Mouse (Mus musculus) left cerebral cortex, adult 8-10 months (tissue): Measurements from ENCODE around the gene Adamtsl4. TPM values are rescaled to one million over a fixed set of nuclear protein-coding genes. Genes with fewer than 3 reads are reported as not detected.
"Not testable (repeated sequence)": the region's sequence is repeated elsewhere in the genome, so short reads cannot be mapped to it uniquely, and the experiment has no call there.

ENCODE experiments used
- DNase-seq, 2 experiments: peaks; one replicate each; pipeline ENCODE4 v3.0.0; 2022; ENCODE audit warnings: low spot score in 2 of 2
- total RNA-seq, 4 experiments: library from RNA; stranded (reverse); gene quantifications; 2 replicates each; pipeline ENCODE4 v1.2.4; 2022

Gene Adamtsl4
- total RNA-seq, 4 experiments from 2014 or later: 9.4 to 12.9 (median 11.4) TPM

GRCm38 (mm10) chr3:95660788-95661478, 26.8 kb downstream of the Adamtsl4 start:
- DNase-seq: no peak

- DNase-seq: no peak
These were observed 27.8 kb downstream of the Adamtsl4 start for GRCm38 (mm10) chr3:95659948-95660347.

DNA sequence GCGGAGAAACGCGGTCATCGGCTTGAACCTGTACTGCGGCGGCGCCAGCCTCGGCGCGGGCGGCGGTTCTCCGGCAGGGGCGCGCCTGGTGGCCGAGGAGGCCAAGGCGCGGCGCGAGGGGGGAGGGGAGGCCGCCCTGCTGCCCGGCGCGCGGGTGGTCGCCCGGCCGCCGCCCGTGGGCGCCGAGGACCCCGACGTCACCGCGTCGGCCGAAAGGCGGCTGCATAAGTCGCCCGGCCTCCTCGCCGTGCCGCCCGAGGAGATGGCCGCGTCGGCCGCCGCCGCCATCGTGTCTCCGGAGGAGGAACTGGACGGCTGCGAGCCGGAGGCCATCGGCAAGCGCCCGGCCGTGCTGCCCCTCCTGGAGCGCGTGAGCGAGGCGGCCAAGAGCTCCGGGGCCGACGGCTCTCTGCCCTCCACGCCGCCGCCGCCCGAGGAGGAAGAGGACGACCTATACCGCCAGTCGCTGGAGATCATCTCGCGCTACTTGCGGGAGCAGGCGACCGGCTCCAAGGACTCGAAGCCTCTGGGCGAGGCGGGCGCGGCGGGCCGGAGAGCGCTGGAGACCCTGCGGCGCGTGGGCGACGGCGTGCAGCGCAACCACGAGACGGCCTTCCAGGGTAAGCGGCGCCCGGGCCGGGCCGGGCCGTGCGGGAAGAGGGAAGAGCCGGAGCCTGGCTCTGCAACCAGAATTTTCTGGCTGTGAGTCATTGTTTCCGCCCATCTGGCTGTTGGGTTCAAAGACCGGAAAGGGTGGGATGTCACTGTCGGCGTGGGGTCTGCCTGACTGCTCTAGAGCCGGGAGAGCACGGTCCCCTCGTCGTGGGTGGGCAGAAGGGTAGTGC, 28.6 kb downstream of the Adamtsl4 start:
- DNase-seq: peak; percentile 39 to 45

DNA sequence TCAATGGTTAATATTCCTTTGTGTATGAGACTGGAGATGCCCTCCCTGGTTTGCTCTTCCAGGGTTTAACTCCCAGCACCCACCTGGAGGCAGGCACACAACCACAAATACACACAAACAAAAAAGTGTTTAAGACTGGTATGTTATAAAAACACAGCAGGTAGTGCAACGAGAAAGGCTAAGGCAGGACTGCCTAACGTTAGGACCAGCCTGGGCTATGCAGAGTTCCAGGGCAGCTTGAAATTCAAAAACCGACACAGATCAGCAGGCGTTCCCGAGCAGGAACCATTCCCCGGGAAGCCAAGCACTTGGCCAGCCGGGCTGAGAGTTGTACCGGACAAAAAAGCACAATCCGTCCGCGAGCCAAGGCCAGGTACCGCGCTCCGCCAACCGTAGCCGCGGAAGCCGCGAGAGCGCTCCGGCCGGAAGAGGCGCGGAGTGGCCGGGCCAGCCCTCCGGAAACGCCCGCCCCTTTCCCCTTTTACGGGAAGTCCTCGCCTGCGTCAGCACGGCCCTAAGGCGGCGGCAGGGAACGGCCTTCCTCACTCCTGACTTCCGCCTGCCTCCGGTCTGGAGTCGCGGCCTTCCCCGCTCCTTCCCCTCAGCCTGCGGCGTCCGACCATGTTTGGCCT, 29.4 kb downstream of the Adamtsl4 start, which contains the start of gene Mcl1:
Gene Mcl1, plus strand, starts transcription at position 553 of the 632 bp plus-strand sequence.
- DNase-seq: peak; percentile 90 to 94

- no peak for DNase-seq
These were observed 30.0 kb downstream of the Adamtsl4 start for GRCm38 (mm10) chr3:95657711-95658110.

DNA sequence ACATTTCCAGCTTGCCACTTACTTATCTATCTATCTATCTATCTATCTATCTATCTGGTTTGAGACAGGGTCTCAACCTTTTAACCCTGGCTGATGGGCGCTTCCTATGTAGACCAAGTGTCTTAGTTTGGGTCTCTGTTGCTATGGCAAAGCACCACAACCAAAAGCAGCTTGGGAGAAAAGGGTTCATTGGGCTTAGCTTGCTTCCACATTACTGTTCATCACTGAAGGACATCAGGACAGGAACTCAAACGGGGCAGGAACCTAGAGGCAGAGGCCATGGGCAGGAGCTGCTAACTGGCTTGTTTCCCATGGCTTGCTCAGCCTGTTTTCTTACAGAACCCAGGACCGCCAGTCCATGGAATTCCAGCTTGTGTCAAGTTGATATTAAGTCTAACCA, 30.6 kb downstream of the Adamtsl4 start:
- DNase-seq: no peak

DNA sequence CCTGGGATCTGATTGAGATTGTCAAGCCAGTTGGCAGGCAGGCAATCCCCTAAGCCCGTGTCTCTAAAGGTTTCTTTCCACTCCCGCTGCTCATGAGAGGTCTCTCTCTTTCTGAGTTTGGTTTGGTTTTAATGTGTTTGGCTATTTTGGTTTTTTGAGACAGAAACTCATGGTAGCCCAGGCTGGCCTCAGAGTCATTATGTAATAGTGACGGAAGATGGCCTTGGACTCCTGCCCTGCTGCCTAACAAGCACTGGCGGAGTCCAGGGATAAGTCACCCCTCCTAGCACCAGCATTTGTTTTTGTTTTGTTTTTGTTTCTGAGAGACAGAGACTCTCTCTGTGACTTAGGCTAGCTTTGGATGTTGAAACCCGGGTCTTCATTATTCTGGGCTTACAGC, 32.3 kb downstream of the Adamtsl4 start:
- no peak for DNase-seq

- DNase-seq: not testable (repeated sequence)
These were observed 33.3 kb downstream of the Adamtsl4 start for GRCm38 (mm10) chr3:95654371-95654770.

GRCm38 (mm10) chr3:95653473-95654034, 34.2 kb downstream of the Adamtsl4 start:
- no peak for DNase-seq

DNA sequence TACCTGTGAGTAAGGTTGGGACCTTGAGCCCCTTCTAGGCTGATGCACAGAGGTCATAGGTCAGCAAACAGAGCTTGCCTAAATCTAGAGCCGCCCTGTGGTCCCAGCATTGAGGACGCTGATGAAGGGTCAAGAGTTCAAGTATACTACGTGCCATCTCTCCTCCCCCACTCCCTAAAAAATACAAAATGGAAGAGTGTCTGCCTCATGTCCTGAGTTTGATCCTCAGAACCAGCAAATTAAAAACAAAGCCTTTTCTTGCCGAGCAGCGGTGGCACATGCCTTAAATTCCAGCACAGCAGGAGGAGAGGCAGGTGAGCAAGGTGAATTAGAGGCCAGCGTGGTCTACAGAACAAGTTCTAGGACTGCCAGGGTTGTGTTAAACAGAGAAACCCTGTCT, 34.8 kb downstream of the Adamtsl4 start:
- no peak for DNase-seq

GRCm38 (mm10) chr3:95652204-95652811, 35.4 kb downstream of the Adamtsl4 start:
- DNase-seq: no peak

DNA sequence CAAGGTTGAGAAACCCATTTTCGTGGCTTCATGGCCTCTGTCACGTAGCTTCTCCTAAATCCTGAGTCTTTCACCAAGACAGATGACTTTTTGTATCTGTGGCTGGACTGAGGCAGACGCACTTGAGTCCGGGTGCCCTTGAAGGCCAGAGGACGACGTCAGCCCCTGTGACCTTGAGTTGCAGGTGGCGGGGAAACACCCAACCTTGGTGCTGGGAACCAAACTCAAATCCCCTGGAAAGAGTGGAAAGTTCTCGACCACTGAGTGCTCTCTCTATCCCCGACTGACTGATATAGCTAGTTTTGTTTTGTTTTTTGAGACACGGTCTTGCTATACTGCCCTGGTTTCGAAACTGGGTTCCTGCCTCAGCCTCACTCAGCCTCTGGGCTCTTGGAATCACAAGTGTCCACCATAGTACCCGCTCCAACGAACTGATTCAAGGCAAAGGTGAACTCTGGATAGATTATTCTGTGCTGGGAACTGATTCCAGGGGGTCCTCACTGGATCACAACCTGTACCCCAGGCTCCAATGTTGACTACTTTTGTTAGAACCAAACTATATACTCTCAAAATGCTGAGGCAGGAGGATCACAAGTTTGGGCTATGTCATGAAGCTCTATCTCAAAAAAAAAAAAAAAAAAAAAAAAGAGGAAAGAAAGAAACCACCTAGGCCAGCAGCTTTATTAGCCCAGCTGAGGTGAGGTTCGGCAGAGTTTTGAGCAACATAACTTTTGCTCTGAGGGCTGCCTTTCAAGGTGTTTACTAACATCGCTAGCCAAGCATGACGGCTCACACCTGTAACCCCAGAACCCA, 36.1 kb downstream of the Adamtsl4 start:
- no peak for DNase-seq

GRCm38 (mm10) chr3:95651033-95651373, 36.7 kb downstream of the Adamtsl4 start:
- no peak for DNase-seq

DNA sequence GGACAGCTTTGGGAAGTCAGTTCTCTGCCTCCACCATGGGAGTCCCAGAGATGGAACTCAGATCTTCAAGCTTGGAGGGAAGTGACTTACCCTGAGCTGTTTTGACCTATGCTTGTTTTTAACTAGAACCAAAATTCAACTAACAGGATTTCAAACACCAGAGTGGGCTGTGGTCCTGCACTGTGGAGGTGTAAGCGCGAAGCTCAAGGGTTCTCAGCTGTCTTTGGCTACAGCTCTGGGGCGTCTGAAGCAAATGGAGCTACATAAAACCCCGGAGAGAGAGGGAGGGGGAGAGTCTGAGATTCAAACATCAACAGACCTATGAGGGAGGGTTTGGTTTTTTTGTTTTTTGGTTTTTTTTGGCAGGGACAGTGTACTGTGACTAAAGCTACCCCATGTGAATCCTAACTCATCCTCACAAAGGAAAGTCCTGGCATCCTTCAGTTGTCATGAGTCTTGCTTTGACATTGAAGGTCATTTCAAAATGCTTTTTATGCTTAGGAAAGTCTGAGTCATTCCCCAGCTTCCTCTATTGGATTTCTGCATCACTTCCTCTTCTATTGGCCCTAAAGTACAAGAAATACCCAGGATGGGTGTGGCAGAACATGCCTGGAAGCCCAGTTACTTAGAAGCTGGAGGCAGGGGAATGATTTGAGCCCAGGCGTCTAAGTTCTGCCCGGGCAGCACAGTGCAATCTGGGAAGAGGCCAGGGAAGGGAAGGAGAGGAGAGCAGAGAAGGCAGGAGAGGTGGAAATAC, 37.3 kb downstream of the Adamtsl4 start:
- DNase-seq: no peak

GRCm38 (mm10) chr3:95648016-95648415, 39.7 kb downstream of the Adamtsl4 start:
- no peak for DNase-seq

GRCm38 (mm10) chr3:95645313-95646235, 42.1 kb downstream of the Adamtsl4 start:
- DNase-seq: no peak

DNA sequence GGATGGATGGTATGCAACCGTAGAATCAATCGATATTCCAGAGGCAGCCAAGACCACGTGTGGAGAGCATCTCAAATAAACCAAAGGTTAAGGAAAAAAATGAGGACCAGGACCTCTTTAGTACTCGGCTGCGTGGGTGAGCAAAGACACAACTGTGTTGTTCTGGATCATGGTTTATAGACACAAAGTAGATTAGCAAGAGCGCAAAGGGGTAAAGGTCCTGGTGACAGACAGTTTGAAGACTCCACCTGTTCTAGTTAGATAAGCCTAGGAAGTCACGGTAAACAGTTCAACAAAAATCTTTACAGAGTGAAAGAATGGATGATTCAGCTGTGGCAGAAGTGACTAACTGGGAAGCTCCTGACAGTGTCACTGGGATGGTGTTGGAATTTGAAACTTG, 44.6 kb downstream of the Adamtsl4 start:
- no peak for DNase-seq

- no peak for DNase-seq
These were observed 48.0 kb downstream of the Adamtsl4 start for GRCm38 (mm10) chr3:95639694-95640093.

DNA sequence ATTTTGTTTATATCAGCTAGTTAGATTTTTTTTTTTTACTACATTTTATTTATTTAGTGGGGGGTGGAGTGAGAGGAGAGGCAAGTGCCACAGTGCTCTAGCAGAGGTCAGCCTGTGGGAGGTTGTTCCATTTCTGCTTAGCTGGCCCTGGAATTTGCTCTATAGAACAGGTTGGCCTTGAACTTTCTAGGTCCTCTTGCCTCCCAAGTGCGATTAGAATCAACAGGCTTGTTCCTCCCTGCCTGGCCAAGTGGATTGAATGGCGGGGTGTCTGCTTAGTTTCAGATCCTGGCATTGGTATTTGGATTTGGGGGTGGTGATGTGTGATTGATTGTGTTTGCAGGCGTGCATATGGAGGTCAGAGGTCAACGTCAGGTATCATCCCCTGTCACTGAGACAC, 51.6 kb downstream of the Adamtsl4 start:
- DNase-seq: no peak
